Comparison of ENCODE assay signal across 19 mouse cellular contexts in the genomic region with DNA sequence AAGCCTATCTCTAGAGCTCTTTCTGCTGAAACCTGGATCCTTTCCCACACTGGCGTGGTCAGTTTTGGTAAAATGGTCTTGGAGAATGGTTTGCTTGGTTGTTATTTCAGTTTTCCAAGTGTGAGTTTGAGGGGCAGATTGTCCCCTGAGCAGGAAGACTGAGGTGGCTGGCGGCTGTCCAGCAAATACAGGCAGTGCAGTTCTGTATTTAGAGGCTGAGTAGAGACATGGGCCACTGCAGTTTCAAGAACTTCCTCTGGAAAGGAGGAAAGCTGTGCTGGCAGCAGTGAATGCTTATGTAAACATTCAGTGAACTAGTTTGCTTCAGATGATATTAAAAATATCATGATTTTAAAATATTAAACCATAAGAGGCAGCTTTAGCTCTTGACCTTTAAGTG. TPM values are rescaled to one million over a fixed set of nuclear protein-coding genes. Genes with fewer than 3 reads are reported as not detected.
A peak's percentile ranks its signal among the peaks of the same experiment; 100 is the strongest.
DNase-seq lines count a peak whose midpoint lies in the region; ATAC-seq and TF ChIP-seq lines count a peak whose summit lies in the region.
"Had no signal": no experiment of that assay in that cellular context is flagged by ENCODE, and none has a peak within 500 bp of the region (broad histone marks: within the 10 kb centered on the region; RNA-seq: fewer than 3 reads in every experiment).

No protein-coding gene starts in this region.

- no peaks in the 10 kb centered on the region for H3K36me3 ChIP-seq in hindbrain, embryonic 13.5 days
- H3K36me3 ChIP-seq in midbrain, postnatal 0 days (ENCODE audit: insufficient read depth, low read length), result no peaks in the 10 kb centered on the region
- H3K36me3 ChIP-seq: G1E; heart, embryonic 15.5 days; liver, embryonic 15.5 days; midbrain, embryonic 15.5 days had no signal

- intact Hi-C loops in left cerebral cortex, postnatal 4 days (cut with DNase I), result no loop called here
- intact Hi-C loops in left cerebral cortex, postnatal 25 days (cut with DNase I), result no loop called here

- no peaks in the 10 kb centered on the region for H3K4me1 ChIP-seq in hindbrain, embryonic 13.5 days (replicated peaks)
- H3K4me1 ChIP-seq in midbrain, postnatal 0 days (ENCODE audit: insufficient read depth, low read length), result no peaks in the 10 kb centered on the region
- H3K4me1 ChIP-seq: liver, embryonic 15.5 days; midbrain, embryonic 15.5 days had no signal

- no peak overlapping the region for H3K4me3 ChIP-seq in hindbrain, embryonic 13.5 days
- no peak overlapping the region for H3K4me3 ChIP-seq in midbrain, postnatal 0 days (ENCODE audit: low read depth, low read length)
- H3K4me3 ChIP-seq: heart, embryonic 15.5 days; layer of hippocampus, adult 2 months; liver, embryonic 15.5 days; midbrain, embryonic 15.5 days had no signal

- no peak overlapping the region for H3K9ac ChIP-seq in hindbrain, embryonic 13.5 days
- H3K9ac ChIP-seq in midbrain, postnatal 0 days (replicated peaks; ENCODE audit: low read length, poor library complexity, severe bottlenecking), result no peak overlapping the region
- H3K9ac ChIP-seq: heart, embryonic 15.5 days; liver, embryonic 15.5 days; midbrain, embryonic 15.5 days had no signal

- no peak overlapping the region for H3K4me2 ChIP-seq in hindbrain, embryonic 13.5 days
- no peak overlapping the region for H3K4me2 ChIP-seq in midbrain, postnatal 0 days (ENCODE audit: low read depth, low read length, poor library complexity, severe bottlenecking)
- H3K4me2 ChIP-seq: heart, embryonic 15.5 days; liver, embryonic 15.5 days; midbrain, embryonic 15.5 days had no signal

- DNase-seq in cerebellum, postnatal 10 days, result peak; percentile 15 to 20
- no peak for DNase-seq in cerebellum, adult 9-10 months
- DNase-seq in left cerebral cortex, postnatal 4 days, result peak; percentile 6
- DNase-seq in left cerebral cortex, postnatal 25 days (ENCODE audit: low spot score in 2 of 2), result no peak
- DNase-seq in heart, postnatal 4 days, result peak; percentile 11
- peak; percentile 45 to 63 for DNase-seq in lung, postnatal 4 days
- DNase-seq in midbrain, postnatal 0 days (ENCODE audit: low spot score), result no peak
- DNase-seq: B cell, adult 2 months had no signal

- no peak overlapping the region for H3K27ac ChIP-seq in hindbrain, embryonic 13.5 days
- no peak overlapping the region for H3K27ac ChIP-seq in midbrain, postnatal 0 days (ENCODE audit: low read depth, low read length)
- H3K27ac ChIP-seq: heart, embryonic 15.5 days; layer of hippocampus, adult 2 months; liver, embryonic 15.5 days; midbrain, embryonic 15.5 days had no signal

- no peak for TF ChIP-seq CTCF in midbrain, postnatal 0 days (IDR thresholded peaks at IDR 0.05)

- no peaks in the 10 kb centered on the region for H3K9me3 ChIP-seq in hindbrain, embryonic 13.5 days
- no peaks in the 10 kb centered on the region for H3K9me3 ChIP-seq in midbrain, postnatal 0 days (ENCODE audit: low read length)
- H3K9me3 ChIP-seq: G1E; heart, embryonic 15.5 days; liver, embryonic 15.5 days; midbrain, embryonic 15.5 days had no signal

- no peak for ATAC-seq in hindbrain, embryonic 13.5 days (ENCODE audit: low FRiP score)
- no peak for ATAC-seq in midbrain, postnatal 0 days (ENCODE audit: low FRiP score)
- ATAC-seq: activated CD4-positive, CD25-positive, alpha-beta regulatory T cell, adult 4 months; intestine, embryonic 16.5 days; midbrain, embryonic 15.5 days had no signal

- 88% methylated on average over 2 of the region's 2 CpGs for WGBS in hindbrain, embryonic 13.5 days
- WGBS in midbrain, postnatal 0 days, result 74% methylated on average over 2 of the region's 2 CpGs

- no peaks in the 10 kb centered on the region for H3K27me3 ChIP-seq in hindbrain, embryonic 13.5 days
- H3K27me3 ChIP-seq in midbrain, postnatal 0 days (ENCODE audit: insufficient read depth, low read length), result no peaks in the 10 kb centered on the region
- H3K27me3 ChIP-seq: heart, embryonic 15.5 days; liver, embryonic 15.5 days; midbrain, embryonic 15.5 days had no signal

RNA-seq across cellular contexts. Expression of a gene that starts 33.2 kb away (rescaled TPM):
- not detected for total RNA-seq in left cerebral cortex, postnatal 4 days (2021)
- total RNA-seq in left cerebral cortex, postnatal 25 days (2021), result not detected
- total RNA-seq in heart, postnatal 4 days (2021), result under 1 TPM; 0.18 to 0.24 TPM
- polyA plus RNA-seq in hindbrain, embryonic 13.5 days (2015; fragmentation: Nextera tagmentation; extraction: Ambion mirVana), result 0.14 TPM in 1 of 2 replicates, not detected in the other
- not detected in 2 replicates for total RNA-seq in midbrain, postnatal 0 days (2014; rRNA removed)
- 0.17 TPM in 1 of 2 replicates, not detected in the other for polyA plus RNA-seq in midbrain, postnatal 0 days (2015; fragmentation: Nextera tagmentation; extraction: Ambion mirVana)
- total RNA-seq: layer of hippocampus, adult 2 months; left cerebral cortex, postnatal 14 days had no signal
- polyA plus RNA-seq: activated CD4-positive, CD25-positive, alpha-beta regulatory T cell, adult 4 months; frontal cortex, adult 2 months; G1E; intestine, embryonic 16.5 days; liver, embryonic 15.5 days; neural tube, embryonic 14.5 days had no signal

Comparison
In these comparisons a context has a peak if more than half of its experiments do, and no peak if none do; other contexts are left out.
1. DNase-seq: peak in cerebellum, postnatal 10 days (2 of 2), left cerebral cortex, postnatal 4 days (single experiment), heart, postnatal 4 days (single experiment) and lung, postnatal 4 days (2 of 2); none in cerebellum, adult 9-10 months (single experiment), left cerebral cortex, postnatal 25 days (0 of 2) and midbrain, postnatal 0 days (single experiment).